Mouse (Mus musculus) CH12.LX (cell line): ENCODE results near the gene Rnf10. TPM values are rescaled to one million over a fixed set of nuclear protein-coding genes. Genes with fewer than 3 reads are reported as not detected.

Experiments used
- DNase-seq: peaks from one replicate; pipeline ENCODE4 v3.0.0-alpha.2; 2013; ENCODE audit errors: extremely low read depth
- H3K27ac ChIP-seq: 2 replicates; pipeline ENCODE4 v1.5.1; 2012; ENCODE audit warnings: low read depth, mild to moderate bottlenecking, control low read depth, moderate library complexity; ENCODE audit not compliant: insufficient read depth
- H3K27me3 ChIP-seq: replicated peaks from 2 replicates; pipeline ENCODE3; 2012; ENCODE audit warnings: inconsistent platforms
- H3K36me3 ChIP-seq, 2 experiments: replicated peaks in 1 of 2; 2 replicates each; pipeline versions ENCODE3 to v1.6.1; 2012; ENCODE audit warnings: inconsistent platforms in 1 of 2, low read length in 1 of 2, mild to moderate bottlenecking in 1 of 2, mixed read lengths in 1 of 2, moderate library complexity in 1 of 2; ENCODE audit not compliant: control insufficient read depth in 1 of 2, insufficient read depth in 1 of 2
- H3K4me1 ChIP-seq, 2 experiments: 2 replicates each; pipeline ENCODE4 v1.6.1; 2012; ENCODE audit warnings: inconsistent platforms in 1 of 2, moderate library complexity in 1 of 2; ENCODE audit not compliant: insufficient read depth in 2 of 2, control insufficient read depth in 1 of 2
- H3K4me2 ChIP-seq: 2 replicates; pipeline ENCODE4 v1.6.1; 2012; ENCODE audit warnings: low read depth, mild to moderate bottlenecking, control low read depth; ENCODE audit not compliant: poor library complexity, insufficient read depth, severe bottlenecking
- H3K4me3 ChIP-seq, 3 experiments: fragments of 150-350 bp in 1 of 3; sonication (generic) in 1 of 3; replicated peaks in 1 of 3; 2 replicates each; pipeline versions ENCODE3 to v1.5.1; 2011 to 2012; ENCODE audit warnings: low read depth in 2 of 3, low read length in 2 of 3, mild to moderate bottlenecking in 2 of 3, moderate library complexity in 2 of 3, control low read depth in 1 of 3, improper control_type of control experiment in 1 of 3, inconsistent platforms in 1 of 3, mixed read lengths in 1 of 3; ENCODE audit not compliant: poor library complexity in 1 of 3
- H3K79me2 ChIP-seq: replicated peaks from 2 replicates; pipeline ENCODE4 v1.6.1; 2012; ENCODE audit warnings: mild to moderate bottlenecking, moderate library complexity; ENCODE audit not compliant: control insufficient read depth, poor library complexity, insufficient read depth, severe bottlenecking; ENCODE audit errors: extremely low read depth
- H3K9ac ChIP-seq: 2 replicates; pipeline ENCODE4 v1.6.1; 2012; ENCODE audit warnings: low read depth, mild to moderate bottlenecking, control low read depth, moderate library complexity; ENCODE audit not compliant: insufficient read depth
- H3K9me3 ChIP-seq: replicated peaks from 2 replicates; pipeline ENCODE3; 2012; ENCODE audit warnings: low read length, inconsistent platforms, mixed read lengths
- CTCF ChIP-seq, 2 experiments: IDR thresholded peaks in 1 of 2; conservative IDR thresholded peaks in 1 of 2; 2 replicates each; pipeline ENCODE4 v1.5.1; 2011 to 2012; ENCODE audit warnings: low read depth in 2 of 2, low read length in 2 of 2, improper control_type of control experiment in 1 of 2, inconsistent platforms in 1 of 2, mild to moderate bottlenecking in 1 of 2, moderate library complexity in 1 of 2
- ELF1 ChIP-seq: IDR thresholded peaks from 2 replicates; pipeline ENCODE4 v1.6.1; 2014; ENCODE audit warnings: low read depth, mild to moderate bottlenecking, inconsistent platforms, low read length, improper control_type of control experiment
- ETS1 ChIP-seq: conservative IDR thresholded peaks from 2 replicates; pipeline ENCODE4 v1.6.1; 2012; ENCODE audit warnings: low read depth, mild to moderate bottlenecking, inconsistent platforms, low read length, improper control_type of control experiment, moderate library complexity
- JUND ChIP-seq: conservative IDR thresholded peaks from 2 replicates; pipeline ENCODE4 v1.6.1; 2011; ENCODE audit warnings: low read depth, low read length, improper control_type of control experiment
- KAT2A ChIP-seq: IDR thresholded peaks from 2 replicates; pipeline ENCODE4 v1.6.1; 2012; ENCODE audit warnings: low read length, improper control_type of control experiment, inconsistent platforms; ENCODE audit not compliant: insufficient replicate concordance
- MAFK ChIP-seq: IDR thresholded peaks from 2 replicates; pipeline ENCODE4 v1.6.1; 2011; ENCODE audit warnings: low read length, improper control_type of control experiment; ENCODE audit not compliant: insufficient replicate concordance
- MAX ChIP-seq: IDR thresholded peaks from 2 replicates; pipeline ENCODE4 v1.6.1; 2011; ENCODE audit warnings: low read length, improper control_type of control experiment
- MEF2A ChIP-seq: IDR thresholded peaks from 2 replicates; pipeline ENCODE4 v1.6.1; 2014; ENCODE audit warnings: low read depth, mild to moderate bottlenecking, inconsistent platforms, low read length, improper control_type of control experiment, borderline replicate concordance
- MXI1 ChIP-seq: IDR thresholded peaks from 2 replicates; pipeline ENCODE4 v1.6.1; 2011; ENCODE audit warnings: mild to moderate bottlenecking, low read depth, low read length, improper control_type of control experiment
- MYC ChIP-seq: IDR thresholded peaks from 2 replicates; pipeline ENCODE4 v1.6.1; 2011; ENCODE audit warnings: low read depth, mild to moderate bottlenecking, improper control_type of control experiment, low read length
- PAX5 ChIP-seq: IDR thresholded peaks from 2 replicates; pipeline ENCODE4 v1.6.1; 2012; ENCODE audit warnings: low read length, inconsistent platforms, mixed read lengths
- POLR2A ChIP-seq: IDR thresholded peaks from 2 replicates; pipeline ENCODE4 v1.6.1; 2011; ENCODE audit warnings: low read depth, mild to moderate bottlenecking, improper control_type of control experiment, low read length
- RAD21 ChIP-seq: IDR thresholded peaks from 2 replicates; pipeline ENCODE4 v1.6.1; 2011; ENCODE audit warnings: low read depth, mild to moderate bottlenecking, low read length, improper control_type of control experiment, moderate library complexity
- RCOR1 ChIP-seq: conservative IDR thresholded peaks from 2 replicates; pipeline ENCODE4 v1.6.1; 2012; ENCODE audit warnings: low read depth, mild to moderate bottlenecking, inconsistent platforms, low read length, improper control_type of control experiment
- SMC3 ChIP-seq: IDR thresholded peaks from 2 replicates; pipeline ENCODE4 v1.6.1; 2011; ENCODE audit warnings: low read depth, low read length, improper control_type of control experiment
- TCF12 ChIP-seq: IDR thresholded peaks from 2 replicates; pipeline ENCODE4 v1.6.1; 2014; ENCODE audit warnings: low read depth, mild to moderate bottlenecking, inconsistent platforms, low read length, improper control_type of control experiment
- UBTF ChIP-seq: IDR thresholded peaks from 2 replicates; pipeline ENCODE4 v1.6.1; 2012; ENCODE audit warnings: low read depth, mild to moderate bottlenecking, inconsistent platforms, low read length, improper control_type of control experiment, moderate library complexity
- USF1 ChIP-seq: IDR thresholded peaks from 2 replicates; pipeline ENCODE4 v1.6.1; 2014; ENCODE audit warnings: low read depth, mild to moderate bottlenecking, inconsistent platforms, low read length, improper control_type of control experiment
- ZKSCAN1 ChIP-seq: IDR thresholded peaks from 2 replicates; pipeline ENCODE4 v1.6.1; 2012; ENCODE audit warnings: low read depth, inconsistent platforms, low read length, improper control_type of control experiment, borderline replicate concordance
- ZMIZ1 ChIP-seq: IDR thresholded peaks from 2 replicates; pipeline ENCODE4 v1.6.1; 2012; ENCODE audit warnings: low read depth, mild to moderate bottlenecking, inconsistent platforms, low read length, improper control_type of control experiment
- ZNF384 ChIP-seq: IDR thresholded peaks from 2 replicates; pipeline ENCODE4 v1.6.1; 2012; ENCODE audit warnings: low read depth, low read length, improper control_type of control experiment, inconsistent platforms
- dilution Hi-C: fragments of 300-500 bp; cut with MboI; formaldehyde crosslinking; loops from 2 replicates; pipeline ENCODE4 v1.14.3; 2020; ENCODE audit warnings: low sequenced_read_pairs; ENCODE audit not compliant: extremely low pct_unique_long_range_greater_than_20kb, extremely low pct_ligation_motif_present
- in situ Hi-C: fragments of 300-500 bp; cut with MboI; formaldehyde crosslinking; loops from 3 replicates; pipeline ENCODE4 v1.14.3; 2019; ENCODE audit warnings: low sequenced_read_pairs, low pct_ligation_motif_present, low pct_unique_long_range_greater_than_20kb, mixed read lengths
- polyA plus RNA-seq: library from polyadenylated mRNA; unstranded; fragments of >175 nt; gene quantifications from 2 replicates; pipeline ENCODE4 v1.2.1, GENCODE M21; 2012; ENCODE audit warnings: low read depth; ENCODE audit not compliant: insufficient read length
- total RNA-seq, 2 experiments: library from RNA; depleted of rRNA; stranded (reverse); fragments of 300-350 nt in 1 of 2; fragments of >200 nt in 1 of 2; gene quantifications; 2 replicates each; pipeline ENCODE4 v1.2.3; 2012 to 2014

Gene Rnf10
- total and polyA plus RNA-seq, 3 experiments: 38.5 to 187 (median 63.6) TPM

- TF ChIP-seq MEF2A (peak; percentile 97), ELF1 (no peak), RAD21 (peak; percentile 88), SMC3 (peak; percentile 72), USF1 (no peak), TCF12 (no peak), CTCF (conservative IDR thresholded peaks at IDR 0.05 in 1 of 2, IDR thresholded peaks at IDR 0.05 in 1 of 2; ENCODE audit: low read depth in 2 of 2, low read length in 2 of 2) (peak; percentile 83 to 93), ZKSCAN1 (no peak)
- peaks cover 13 to 15% of the 10 kb centered on the region in 2 experiments for H3K36me3 ChIP-seq
- H3K27me3 ChIP-seq: no peaks in the 10 kb centered on the region
- H3K4me1 ChIP-seq: peaks cover 10 to 27% of the 10 kb centered on the region in 2 experiments
- dilution Hi-C loops: no loop called here
- no peak within 1 kb of the TSS for H3K27ac ChIP-seq
- peaks cover 19% of the 10 kb centered on the region for H3K79me2 ChIP-seq
- no peaks in the 10 kb centered on the region for H3K9me3 ChIP-seq
- DNase-seq: peak; percentile 78
- peak within 1 kb of the TSS in 1 of 3 experiments; percentile 21 for H3K4me3 ChIP-seq
- in situ Hi-C loops: loop anchor here (5.0 kb wide), 2 partner anchors 109 to 259 kb away; no protein-coding TSS in a partner anchor
- no peak within 1 kb of the TSS for H3K9ac ChIP-seq
- no peak within 1 kb of the TSS for H3K4me2 ChIP-seq
These were observed 36.9 kb downstream of the Rnf10 start, which contains the start of gene Pop5 for GRCm38 (mm10) chr5:115235786-115236263. Pop5 (plus strand) TSS chr5:115235836.

DNA sequence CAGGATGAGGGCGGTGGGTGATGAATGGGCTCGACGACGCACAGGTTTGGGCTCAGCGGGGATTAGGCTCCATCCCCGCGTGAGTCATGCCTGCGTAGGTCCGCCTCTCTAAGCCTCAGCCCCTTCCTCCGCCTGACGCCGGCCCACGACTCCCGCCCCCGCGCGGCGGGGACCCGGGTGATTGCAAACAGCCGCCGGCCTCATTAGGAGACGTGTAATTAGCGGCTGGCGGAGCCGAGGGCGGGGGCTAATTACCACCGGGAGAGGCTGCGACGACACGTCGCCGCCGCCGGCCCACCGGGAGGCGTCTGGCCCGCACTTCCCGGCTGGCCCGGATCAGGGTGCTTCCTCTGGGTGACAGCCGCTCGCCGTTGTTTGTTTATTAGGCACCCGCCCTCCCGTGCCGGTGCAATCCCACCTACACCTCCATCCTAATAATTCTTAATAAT, 37.4 kb downstream of the Rnf10 start:
- no peaks in the 10 kb centered on the region for H3K9me3 ChIP-seq
- H3K4me1 ChIP-seq: peaks cover 12 to 28% of the 10 kb centered on the region in 2 experiments
- no peak overlapping the region for H3K27ac ChIP-seq
- TF ChIP-seq ZMIZ1 (no peak), UBTF (no peak), MAX (no peak), ZKSCAN1 (no peak), MYC (no peak), RCOR1 (no peak), MXI1 (no peak), MAFK (no peak), KAT2A (no peak), POLR2A (no peak), ELF1 (no peak), JUND (no peak), RAD21 (no peak), PAX5 (no peak), ZNF384 (no peak), ETS1 (no peak)
- H3K79me2 ChIP-seq: peaks cover 16% of the 10 kb centered on the region
- DNase-seq: no peak
- H3K4me3 ChIP-seq: peak overlapping the region in 1 of 3 experiments; percentile 21
- H3K27me3 ChIP-seq: no peaks in the 10 kb centered on the region
- H3K36me3 ChIP-seq: peaks cover 8 to 11% of the 10 kb centered on the region in 2 experiments
- no peak overlapping the region for H3K4me2 ChIP-seq
- in situ Hi-C loops: loop anchor here (5.0 kb wide), 2 partner anchors 108 to 258 kb away; no protein-coding TSS in a partner anchor
- dilution Hi-C loops: no loop called here
- H3K9ac ChIP-seq: no peak overlapping the region
